Mouse (Mus musculus) forebrain, embryonic 15.5 days (tissue): ENCODE results near the gene Evc. TPM values are rescaled to one million over a fixed set of nuclear protein-coding genes. Genes with fewer than 3 reads are reported as not detected.

ENCODE experiments used
- ATAC-seq: fragments of 200-750 bp; cut with Nextera tagmentation; replicated peaks from 2 replicates; pipeline ENCODE4 v1.8.0; 2017; ENCODE audit warnings: mild to moderate bottlenecking, moderate TSS enrichment, moderate library complexity
- H3K27ac ChIP-seq: fragments of 300-500 bp; sonication (generic); replicated peaks from 2 replicates; pipeline ENCODE4 v1.5.1; 2015; ENCODE audit warnings: mild to moderate bottlenecking, inconsistent platforms
- H3K27me3 ChIP-seq: fragments of 300-500 bp; sonication (generic); 2 replicates; pipeline ENCODE4 v1.6.1; 2015; ENCODE audit warnings: inconsistent platforms
- H3K36me3 ChIP-seq: fragments of 300-500 bp; sonication (generic); 2 replicates; pipeline ENCODE4 v1.6.1; 2015; ENCODE audit warnings: mild to moderate bottlenecking, inconsistent platforms
- H3K4me1 ChIP-seq: fragments of 300-500 bp; sonication (generic); 2 replicates; pipeline ENCODE4 v1.6.1; 2015; ENCODE audit warnings: inconsistent platforms
- H3K4me2 ChIP-seq: fragments of 300-500 bp; sonication (generic); replicated peaks from 2 replicates; pipeline ENCODE4 v1.6.1; 2015; ENCODE audit warnings: mild to moderate bottlenecking, inconsistent platforms
- H3K4me3 ChIP-seq: fragments of 300-500 bp; sonication (generic); 2 replicates; pipeline ENCODE4 v1.5.1; 2015; ENCODE audit warnings: mild to moderate bottlenecking, inconsistent platforms
- H3K9ac ChIP-seq: fragments of 300-500 bp; sonication (generic); replicated peaks from 2 replicates; pipeline ENCODE4 v1.6.1; 2015; ENCODE audit warnings: mild to moderate bottlenecking, inconsistent platforms
- H3K9me3 ChIP-seq: fragments of 300-500 bp; sonication (generic); 2 replicates; pipeline ENCODE4 v1.6.1; 2016; ENCODE audit warnings: inconsistent platforms
- WGBS: fragments of 180-500 bp; shearing (Covaris S2); methylation state at CpG from one replicate; pipeline ENCODE4 v1.1.7; 2015; ENCODE audit warnings: mixed read lengths; 5-methylcytosine and 5-hydroxymethylcytosine counted together
- polyA plus RNA-seq: library from polyadenylated mRNA; unstranded; fragments of >200 nt; fragmentation: Nextera tagmentation; extraction: Ambion mirVana; gene quantifications from 2 replicates; pipeline ENCODE4 v1.2.1, GENCODE M21; 2015

Gene Evc
- polyA plus RNA-seq, 1 experiment from 2014 or later: 7.1 TPM

- ATAC-seq: peak; percentile 73
- under 1% methylated on average over 27 of the region's 27 CpGs for WGBS
- H3K27ac ChIP-seq: no peak within 1 kb of the TSS
- no peaks in the 10 kb centered on the region for H3K9me3 ChIP-seq
- peak within 1 kb of the TSS; percentile 48 for H3K4me3 ChIP-seq
- H3K4me2 ChIP-seq: peak within 1 kb of the TSS; percentile 100
- H3K9ac ChIP-seq: peak within 1 kb of the TSS; percentile 44
- H3K36me3 ChIP-seq: no peaks in the 10 kb centered on the region
- H3K4me1 ChIP-seq: peaks cover 38% of the 10 kb centered on the region
- H3K27me3 ChIP-seq: no peaks in the 10 kb centered on the region
Measured at GRCm38 (mm10) chr5:37338288-37338687, 1.6 kb upstream of the Evc start, which contains the start of gene Evc2. Evc2 (plus strand) TSS chr5:37338499.

GRCm38 (mm10) chr5:37337696-37338095 lies 1.0 kb upstream of the Evc start:
- H3K9ac ChIP-seq: no peak overlapping the region

GRCm38 (mm10) chr5:37335061-37335460 lies 1.6 kb downstream of the Evc start:
- no peaks in the 10 kb centered on the region for H3K36me3 ChIP-seq
- 54% methylated on average over 3 of the region's 3 CpGs for WGBS
- H3K4me1 ChIP-seq: peaks cover 38% of the 10 kb centered on the region
- H3K27ac ChIP-seq: no peak overlapping the region
- no peaks in the 10 kb centered on the region for H3K27me3 ChIP-seq
- H3K4me3 ChIP-seq: no peak overlapping the region
- H3K4me2 ChIP-seq: no peak overlapping the region
- no peak overlapping the region for H3K9ac ChIP-seq
- ATAC-seq: no peak
- no peaks in the 10 kb centered on the region for H3K9me3 ChIP-seq

More at GRCm38 (mm10) chr5:37337696-37338095, 1.0 kb upstream of the Evc start:
- Histone ChIP-seq H3K4me3 (no peak overlapping the region), H3K4me2 (peak overlapping the region; percentile 77; the same call in 1 of the 2 replicates), H3K36me3 (no peaks in the 10 kb centered on the region), H3K27ac (no peak overlapping the region), H3K9me3 (no peaks in the 10 kb centered on the region), H3K27me3 (no peaks in the 10 kb centered on the region), H3K4me1 (peaks cover 38% of the 10 kb centered on the region)
- 79% methylated on average over 3 of the region's 3 CpGs for WGBS
- no peak for ATAC-seq

- H3K27ac ChIP-seq: no peak overlapping the region
- no peaks in the 10 kb centered on the region for H3K9me3 ChIP-seq
- no peak overlapping the region for H3K4me3 ChIP-seq
- H3K4me2 ChIP-seq: no peak overlapping the region
- no peak overlapping the region for H3K9ac ChIP-seq
- ATAC-seq: no peak
- 82% methylated on average over 4 of the region's 4 CpGs for WGBS
- H3K4me1 ChIP-seq: peaks cover 14% of the 10 kb centered on the region
- no peaks in the 10 kb centered on the region for H3K27me3 ChIP-seq
- H3K36me3 ChIP-seq: no peaks in the 10 kb centered on the region
Measured at GRCm38 (mm10) chr5:37332066-37332465, 4.6 kb downstream of the Evc start.

- H3K36me3 ChIP-seq: no peaks in the 10 kb centered on the region
- peaks cover 4% of the 10 kb centered on the region for H3K4me1 ChIP-seq
- no peak overlapping the region for H3K27ac ChIP-seq
- H3K9me3 ChIP-seq: no peaks in the 10 kb centered on the region
- H3K4me2 ChIP-seq: no peak overlapping the region
- H3K27me3 ChIP-seq: no peaks in the 10 kb centered on the region
- H3K4me3 ChIP-seq: no peak overlapping the region
- no peak for ATAC-seq
- 89% methylated on average over 2 of the region's 2 CpGs for WGBS
- no peak overlapping the region for H3K9ac ChIP-seq
Measured at GRCm38 (mm10) chr5:37331133-37331505, 5.6 kb downstream of the Evc start.

- 84% methylated on average over 8 of the region's 8 CpGs for WGBS
- Histone ChIP-seq H3K9ac (no peak overlapping the region), H3K9me3 (no peaks in the 10 kb centered on the region), H3K4me3 (no peak overlapping the region), H3K27me3 (no peaks in the 10 kb centered on the region), H3K4me1 (no peaks in the 10 kb centered on the region), H3K36me3 (no peaks in the 10 kb centered on the region), H3K27ac (no peak overlapping the region), H3K4me2 (no peak overlapping the region)
- no peak for ATAC-seq
Measured at GRCm38 (mm10) chr5:37330449-37331132, 6.1 kb downstream of the Evc start.

GRCm38 (mm10) chr5:37326675-37327074 lies 10.0 kb downstream of the Evc start:
- H3K9me3 ChIP-seq: no peaks in the 10 kb centered on the region
- no peak overlapping the region for H3K27ac ChIP-seq
- no peak overlapping the region for H3K4me3 ChIP-seq

GRCm38 (mm10) chr5:37320761-37321160 lies 15.9 kb downstream of the Evc start:
- Histone ChIP-seq H3K27me3 (no peaks in the 10 kb centered on the region), H3K4me2 (no peak overlapping the region), H3K9me3 (0 out of 2 replicates have a peak, but pooled peaks cover under 1% of the 10 kb centered on the region), H3K27ac (no peak overlapping the region), H3K36me3 (peaks cover 4% of the 10 kb centered on the region), H3K4me1 (no peaks in the 10 kb centered on the region), H3K4me3 (no peak overlapping the region), H3K9ac (no peak overlapping the region)
- WGBS: 94% methylated on average over 4 of the region's 4 CpGs
- no peak for ATAC-seq

More at GRCm38 (mm10) chr5:37326675-37327074, 10.0 kb downstream of the Evc start:
- WGBS: 93% methylated on average over 6 of the region's 6 CpGs
- H3K9ac ChIP-seq: no peak overlapping the region
- H3K27me3 ChIP-seq: no peaks in the 10 kb centered on the region
- H3K36me3 ChIP-seq: no peaks in the 10 kb centered on the region; the same call in 1 of the 2 replicates
- ATAC-seq: no peak
- H3K4me2 ChIP-seq: no peak overlapping the region
- no peaks in the 10 kb centered on the region for H3K4me1 ChIP-seq

- H3K4me3 ChIP-seq: no peak overlapping the region
- ATAC-seq: no peak
- H3K9me3 ChIP-seq: peaks cover 6% of the 10 kb centered on the region; the same call in 1 of the 2 replicates
- 74% methylated on average over 3 of the region's 3 CpGs for WGBS
- H3K27me3 ChIP-seq: no peaks in the 10 kb centered on the region
- no peak overlapping the region for H3K27ac ChIP-seq
- H3K36me3 ChIP-seq: peaks cover 10% of the 10 kb centered on the region
- no peaks in the 10 kb centered on the region for H3K4me1 ChIP-seq
- no peak overlapping the region for H3K9ac ChIP-seq
- H3K4me2 ChIP-seq: no peak overlapping the region
Measured at GRCm38 (mm10) chr5:37320174-37320573, 16.5 kb downstream of the Evc start.

GRCm38 (mm10) chr5:37318715-37319114 lies 18.0 kb downstream of the Evc start:
- H3K27ac ChIP-seq: no peak overlapping the region
- H3K9me3 ChIP-seq: peaks cover 6% of the 10 kb centered on the region; the same call in 1 of the 2 replicates
- no peaks in the 10 kb centered on the region for H3K4me1 ChIP-seq
- ATAC-seq: no peak
- peaks cover 20% of the 10 kb centered on the region for H3K36me3 ChIP-seq
- WGBS: 94% methylated on average over 6 of the region's 6 CpGs
- no peak overlapping the region for H3K4me2 ChIP-seq
- no peak overlapping the region for H3K9ac ChIP-seq
- H3K27me3 ChIP-seq: no peaks in the 10 kb centered on the region
- no peak overlapping the region for H3K4me3 ChIP-seq

GRCm38 (mm10) chr5:37312980-37313722 lies 23.5 kb downstream of the Evc start:
- ATAC-seq: no peak
- Histone ChIP-seq H3K36me3 (peaks cover 22% of the 10 kb centered on the region), H3K9ac (no peak overlapping the region), H3K27me3 (no peaks in the 10 kb centered on the region), H3K4me2 (no peak overlapping the region), H3K4me3 (no peak overlapping the region), H3K9me3 (peaks cover 6% of the 10 kb centered on the region; the same call in 1 of the 2 replicates), H3K27ac (no peak overlapping the region), H3K4me1 (no peaks in the 10 kb centered on the region)
- WGBS: 93% methylated on average over 12 of the region's 12 CpGs

- Histone ChIP-seq H3K9me3 (no peaks in the 10 kb centered on the region), H3K36me3 (peaks cover 10% of the 10 kb centered on the region), H3K9ac (no peak overlapping the region), H3K4me1 (no peaks in the 10 kb centered on the region), H3K4me2 (no peak overlapping the region), H3K27me3 (no peaks in the 10 kb centered on the region), H3K27ac (no peak overlapping the region), H3K4me3 (no peak overlapping the region)
- ATAC-seq: no peak
- 94% methylated on average over 9 of the region's 9 CpGs for WGBS
Measured at GRCm38 (mm10) chr5:37310026-37310425, 26.7 kb downstream of the Evc start.
